Mouse (Mus musculus): ENCODE measurements around the gene Bod1. TPM values are rescaled to one million over a fixed set of nuclear protein-coding genes. Genes with fewer than 3 reads are reported as not detected.

Gene Bod1
- polyA plus RNA-seq, 1 experiment from 2014 or later = 87.5 TPM

GRCm38 (mm10) chr11:31688956-31689355 lies 17.3 kb upstream of the Bod1 start:
- Histone ChIP-seq H3K9ac (no peak overlapping the region), H3K36me3 (no peaks in the 10 kb centered on the region), H3K27me3 (no peaks in the 10 kb centered on the region), H3K4me3 (no peak overlapping the region), H3K27ac (no peak overlapping the region), H3K4me2 (no peak overlapping the region), H3K9me3 (no peaks in the 10 kb centered on the region), H3K4me1 (no peaks in the 10 kb centered on the region)
- 52% methylated on average over 4 of the region's 4 CpGs for WGBS
- no peak for ATAC-seq (ENCODE audit: borderline replicate concordance, extremely low read depth, low FRiP score, low TSS enrichment)

GRCm38 (mm10) chr11:31684913-31685567 lies 13.4 kb upstream of the Bod1 start:
- H3K4me3 ChIP-seq = no peak overlapping the region
- H3K27me3 ChIP-seq = no peaks in the 10 kb centered on the region
- ATAC-seq (ENCODE audit: borderline replicate concordance, extremely low read depth, low FRiP score, low TSS enrichment) = no peak
- 73% methylated on average over 9 of the region's 9 CpGs for WGBS
- no peaks in the 10 kb centered on the region for H3K4me1 ChIP-seq
- H3K9ac ChIP-seq = no peak overlapping the region
- no peaks in the 10 kb centered on the region for H3K9me3 ChIP-seq
- no peak overlapping the region for H3K4me2 ChIP-seq
- no peaks in the 10 kb centered on the region for H3K36me3 ChIP-seq
- no peak overlapping the region for H3K27ac ChIP-seq

GRCm38 (mm10) chr11:31684126-31684525 lies 12.4 kb upstream of the Bod1 start:
- no peak overlapping the region for H3K9ac ChIP-seq
- no peaks in the 10 kb centered on the region for H3K27me3 ChIP-seq
- H3K36me3 ChIP-seq = no peaks in the 10 kb centered on the region
- H3K4me1 ChIP-seq = no peaks in the 10 kb centered on the region
- H3K9me3 ChIP-seq = no peaks in the 10 kb centered on the region
- no peak overlapping the region for H3K27ac ChIP-seq
- no peak overlapping the region for H3K4me2 ChIP-seq
- no peak overlapping the region for H3K4me3 ChIP-seq
- 71% methylated on average over 2 of the region's 2 CpGs for WGBS
- no peak for ATAC-seq (ENCODE audit: borderline replicate concordance, extremely low read depth, low FRiP score, low TSS enrichment)

GRCm38 (mm10) chr11:31679840-31680381 lies 8.2 kb upstream of the Bod1 start:
- WGBS = 76% methylated on average over 16 of the region's 16 CpGs
- H3K36me3 ChIP-seq = no peaks in the 10 kb centered on the region
- no peak for ATAC-seq (ENCODE audit: borderline replicate concordance, extremely low read depth, low FRiP score, low TSS enrichment)

GRCm38 (mm10) chr11:31677309-31677708 lies 5.6 kb upstream of the Bod1 start:
- Histone ChIP-seq H3K9ac (no peak overlapping the region), H3K27ac (no peak overlapping the region), H3K36me3 (no peaks in the 10 kb centered on the region), H3K4me2 (no peak overlapping the region), H3K27me3 (no peaks in the 10 kb centered on the region), H3K4me1 (peaks cover 6% of the 10 kb centered on the region), H3K9me3 (no peaks in the 10 kb centered on the region), H3K4me3 (no peak overlapping the region)
- ATAC-seq (ENCODE audit: borderline replicate concordance, extremely low read depth, low FRiP score, low TSS enrichment) = no peak
- 77% methylated on average over 5 of the region's 5 CpGs for WGBS

More at GRCm38 (mm10) chr11:31679840-31680381, 8.2 kb upstream of the Bod1 start:
- no peaks in the 10 kb centered on the region for H3K4me1 ChIP-seq
- no peaks in the 10 kb centered on the region for H3K27me3 ChIP-seq
- H3K4me3 ChIP-seq = no peak overlapping the region
- H3K4me2 ChIP-seq = no peak overlapping the region
- H3K9ac ChIP-seq = no peak overlapping the region
- H3K9me3 ChIP-seq = no peaks in the 10 kb centered on the region
- no peak overlapping the region for H3K27ac ChIP-seq

- Histone ChIP-seq H3K4me3 (no peak overlapping the region), H3K9me3 (no peaks in the 10 kb centered on the region), H3K27ac (no peak overlapping the region), H3K4me2 (no peak overlapping the region), H3K27me3 (no peaks in the 10 kb centered on the region), H3K36me3 (no peaks in the 10 kb centered on the region), H3K4me1 (peaks cover 8% of the 10 kb centered on the region), H3K9ac (no peak overlapping the region)
- no peak for ATAC-seq (ENCODE audit: borderline replicate concordance, extremely low read depth, low FRiP score, low TSS enrichment)
- 82% methylated on average over 3 of the region's 3 CpGs for WGBS
These were observed 5.1 kb upstream of the Bod1 start for GRCm38 (mm10) chr11:31676661-31677252.

- Histone ChIP-seq H3K27ac (no peak overlapping the region), H3K36me3 (no peaks in the 10 kb centered on the region), H3K9me3 (no peaks in the 10 kb centered on the region), H3K27me3 (no peaks in the 10 kb centered on the region), H3K4me1 (peaks cover 12% of the 10 kb centered on the region), H3K4me2 (no peak overlapping the region), H3K9ac (no peak overlapping the region), H3K4me3 (no peak overlapping the region)
- WGBS = 47% methylated on average over 2 of the region's 2 CpGs
- ATAC-seq (ENCODE audit: borderline replicate concordance, extremely low read depth, low FRiP score, low TSS enrichment) = no peak
These were observed 3.7 kb upstream of the Bod1 start for GRCm38 (mm10) chr11:31675430-31675829.

GRCm38 (mm10) chr11:31672170-31672563 lies 482 bp upstream of the Bod1 start:
- Histone ChIP-seq H3K27me3 (no peaks in the 10 kb centered on the region), H3K36me3 (peaks cover 18% of the 10 kb centered on the region; the same call in 1 of the 2 replicates), H3K9ac (peak overlapping the region; percentile 62), H3K27ac (no peak overlapping the region), H3K9me3 (no peaks in the 10 kb centered on the region), H3K4me1 (peaks cover 19% of the 10 kb centered on the region), H3K4me3 (peak overlapping the region; percentile 94), H3K4me2 (peak overlapping the region; percentile 62)
- WGBS = 6% methylated on average over 9 of the region's 9 CpGs
- peak; percentile 50; the same call in 1 of the 2 replicates for ATAC-seq (ENCODE audit: borderline replicate concordance, extremely low read depth, low FRiP score, low TSS enrichment)

GRCm38 (mm10) chr11:31670468-31670921 lies 1.2 kb downstream of the Bod1 start:
- no peak overlapping the region for H3K27ac ChIP-seq
- 64% methylated on average over 5 of the region's 5 CpGs for WGBS
- H3K9me3 ChIP-seq = no peaks in the 10 kb centered on the region
- peaks cover 19% of the 10 kb centered on the region for H3K4me1 ChIP-seq
- no peak for ATAC-seq (ENCODE audit: borderline replicate concordance, extremely low read depth, low FRiP score, low TSS enrichment)
- peak overlapping the region; percentile 15; the same call in 1 of the 2 replicates for H3K9ac ChIP-seq
- H3K36me3 ChIP-seq = peaks cover 34% of the 10 kb centered on the region
- no peaks in the 10 kb centered on the region for H3K27me3 ChIP-seq
- peak overlapping the region; percentile 94 for H3K4me3 ChIP-seq
- H3K4me2 ChIP-seq = peak overlapping the region; percentile 62

- H3K9ac ChIP-seq = no peak overlapping the region
- H3K4me1 ChIP-seq = peaks cover 19% of the 10 kb centered on the region
- no peak overlapping the region for H3K27ac ChIP-seq
- no peaks in the 10 kb centered on the region for H3K27me3 ChIP-seq
- no peak for ATAC-seq (ENCODE audit: borderline replicate concordance, extremely low read depth, low FRiP score, low TSS enrichment)
- no peak overlapping the region for H3K4me2 ChIP-seq
- 89% methylated on average over 9 of the region's 9 CpGs for WGBS
- no peak overlapping the region for H3K4me3 ChIP-seq
- peaks cover 45% of the 10 kb centered on the region for H3K36me3 ChIP-seq
- H3K9me3 ChIP-seq = no peaks in the 10 kb centered on the region
These were observed 2.4 kb downstream of the Bod1 start for GRCm38 (mm10) chr11:31669172-31669869.

GRCm38 (mm10) chr11:31664186-31664585 lies 7.5 kb downstream of the Bod1 start:
- H3K27me3 ChIP-seq = no peaks in the 10 kb centered on the region
- no peak overlapping the region for H3K4me3 ChIP-seq
- H3K4me2 ChIP-seq = no peak overlapping the region
- H3K36me3 ChIP-seq = peaks cover 50% of the 10 kb centered on the region
- ATAC-seq (ENCODE audit: borderline replicate concordance, extremely low read depth, low FRiP score, low TSS enrichment) = no peak
- H3K9ac ChIP-seq = no peak overlapping the region
- no peaks in the 10 kb centered on the region for H3K9me3 ChIP-seq
- WGBS = 79% methylated on average over 2 of the region's 2 CpGs
- H3K4me1 ChIP-seq = no peaks in the 10 kb centered on the region
- H3K27ac ChIP-seq = no peak overlapping the region

- Histone ChIP-seq H3K36me3 (peaks cover 47% of the 10 kb centered on the region), H3K27me3 (no peaks in the 10 kb centered on the region), H3K4me2 (no peak overlapping the region), H3K4me3 (no peak overlapping the region), H3K9me3 (no peaks in the 10 kb centered on the region), H3K9ac (no peak overlapping the region), H3K27ac (no peak overlapping the region), H3K4me1 (no peaks in the 10 kb centered on the region)
- WGBS = 92% methylated on average over 4 of the region's 4 CpGs
- no peak for ATAC-seq (ENCODE audit: borderline replicate concordance, extremely low read depth, low FRiP score, low TSS enrichment)
These were observed 8.2 kb downstream of the Bod1 start for GRCm38 (mm10) chr11:31663501-31663900.
